Mouse (Mus musculus) central nervous system, embryonic 18 days (tissue): Measurements from ENCODE around the gene Rictor. TPM values are rescaled to one million over a fixed set of nuclear protein-coding genes. Genes with fewer than 3 reads are reported as not detected.

Source experiments
- polyA plus RNA-seq: library from polyadenylated mRNA; depleted of rRNA; stranded (reverse); fragments of >200 nt; gene quantifications from 2 replicates; pipeline ENCODE4 v1.2.3, GENCODE M21; 2012; rRNA removed

Gene Rictor
- 17.2 and 17.5 TPM in 2 replicates for polyA plus RNA-seq

GRCm38 (mm10) chr15:6707936-6708525, at the start of gene Rictor:
Gene Rictor, plus strand, starts transcription at chr15:6708379.

Other genes with a start within 250 kb of the Rictor start
- 1.5 and 1.9 TPM in 2 replicates for gene Fyb, start 185.5 kb upstream of the Rictor start, polyA plus RNA-seq
- gene Osmr, start 166.6 kb downstream of the Rictor start, polyA plus RNA-seq = 2.6 and 3.5 TPM in 2 replicates